Mouse (Mus musculus) thymus, adult 2 months (tissue): ENCODE data around the gene Mettl18.

Experiments used
- CTCF ChIP-seq: fragments of 200-500 bp; IDR thresholded peaks from 2 replicates; pipeline ENCODE4 v1.5.1; 2012; ENCODE audit warnings: mild to moderate bottlenecking, control low read depth, low read length, moderate library complexity, borderline replicate concordance; ENCODE audit not compliant: control insufficient read depth, poor library complexity, insufficient read depth; ENCODE audit errors: extremely low read depth
- POLR2A ChIP-seq: fragments of 200-500 bp; IDR thresholded peaks from 2 replicates; pipeline ENCODE4 v1.6.1; 2012; ENCODE audit warnings: mild to moderate bottlenecking, low read length, control low read depth, moderate library complexity; ENCODE audit not compliant: control insufficient read depth, poor library complexity, insufficient read depth; ENCODE audit errors: extremely low read depth

- TF ChIP-seq CTCF = no peak
- no peak for TF ChIP-seq POLR2A
These were observed 9.6 kb downstream of the Mettl18 start for GRCm38 (mm10) chr1:164004311-164004710.
